Mouse (Mus musculus): ENCODE results near the gene 4931429L15Rik. TPM values are rescaled to one million over a fixed set of nuclear protein-coding genes. Genes with fewer than 3 reads are reported as not detected.
"Not testable (repeated sequence)": the region's sequence is repeated elsewhere in the genome, so short reads cannot be mapped to it uniquely, and the experiment has no call there.

4931429L15Rik gene
- polyA plus RNA-seq, 1 experiment from 2014 or later: not detected

DNA sequence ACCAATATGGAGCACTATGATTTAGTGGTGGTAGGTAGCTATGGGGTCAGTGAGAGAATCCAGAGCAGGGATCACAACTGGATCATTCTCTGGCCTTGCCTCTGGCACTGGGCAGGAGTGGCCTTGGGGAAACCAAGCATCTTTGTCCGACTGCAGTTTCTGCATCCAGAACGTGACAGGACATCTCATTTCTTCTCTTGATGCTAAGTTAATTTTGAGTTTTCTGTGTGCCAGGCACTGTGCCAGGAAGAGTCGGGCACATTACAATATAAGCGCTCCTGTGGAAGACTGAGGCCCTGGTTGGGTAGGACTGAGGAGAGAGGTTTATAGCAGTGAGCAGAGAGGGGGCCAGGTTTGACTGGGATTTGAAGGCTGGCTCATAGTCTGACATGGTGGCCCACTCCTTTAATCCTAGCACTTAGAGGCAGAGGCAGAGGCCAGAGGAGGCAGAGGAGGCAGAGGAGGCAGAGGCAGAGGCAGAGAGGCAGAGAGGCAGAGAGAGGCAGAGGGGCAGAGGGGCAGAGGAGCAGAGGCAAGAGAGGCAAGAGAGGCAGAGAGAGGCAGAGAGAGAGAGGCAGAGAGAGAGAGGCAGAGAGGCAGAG, 19.4 kb upstream of the 4931429L15Rik start:
- Histone ChIP-seq H3K9me3 (ENCODE audit: control insufficient read depth, low read length) (no peaks in the 10 kb centered on the region), H3K27me3 (replicated peaks; ENCODE audit: control insufficient read depth, insufficient read depth, low read length) (0 out of 2 replicates have a peak, but pooled peaks cover 2% of the 10 kb centered on the region), H3K4me2 (ENCODE audit: low read length) (no peak overlapping the region), H3K4me1 (replicated peaks; ENCODE audit: control insufficient read depth, insufficient read depth, low read length) (peaks cover 16% of the 10 kb centered on the region), H3K4me3 (replicated peaks; ENCODE audit: low read length) (no peak overlapping the region), H3K27ac (ENCODE audit: low read length) (no peak overlapping the region), H3K9ac (replicated peaks; ENCODE audit: low read depth, low read length) (no peak overlapping the region), H3K36me3 (ENCODE audit: control insufficient read depth, insufficient read depth) (no peaks in the 10 kb centered on the region)
- WGBS: 66% methylated on average over 4 of the region's 4 CpGs
- ATAC-seq: no peak

DNA sequence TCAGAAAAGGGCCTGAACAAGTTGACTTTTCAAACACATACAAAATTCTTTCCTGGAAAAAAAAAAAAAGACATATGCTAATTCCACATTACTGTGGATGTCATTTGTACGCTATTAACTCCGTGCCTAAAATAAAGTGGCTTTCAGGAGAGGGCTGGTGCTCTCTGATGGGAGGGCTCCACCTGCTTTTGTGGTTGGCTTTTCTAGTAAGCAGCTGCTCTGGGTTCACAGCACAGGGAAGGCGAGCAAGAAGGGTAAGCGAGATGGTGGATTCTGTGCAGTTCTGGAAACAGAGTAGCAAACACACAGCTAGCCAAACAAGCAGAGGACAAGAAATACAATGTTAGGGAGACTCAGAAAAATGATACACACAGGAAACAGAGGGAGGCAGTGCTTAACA, 18.6 kb upstream of the 4931429L15Rik start:
- Histone ChIP-seq H3K9me3 (ENCODE audit: control insufficient read depth, low read length) (no peaks in the 10 kb centered on the region), H3K27me3 (replicated peaks; ENCODE audit: control insufficient read depth, insufficient read depth, low read length) (0 out of 2 replicates have a peak, but pooled peaks cover 2% of the 10 kb centered on the region), H3K9ac (replicated peaks; ENCODE audit: low read depth, low read length) (no peak overlapping the region), H3K4me3 (replicated peaks; ENCODE audit: low read length) (no peak overlapping the region), H3K27ac (ENCODE audit: low read length) (peak overlapping the region; percentile 28; the same call in 1 of the 2 replicates), H3K4me1 (replicated peaks; ENCODE audit: control insufficient read depth, insufficient read depth, low read length) (peaks cover 16% of the 10 kb centered on the region), H3K36me3 (ENCODE audit: control insufficient read depth, insufficient read depth) (no peaks in the 10 kb centered on the region), H3K4me2 (ENCODE audit: low read length) (no peak overlapping the region)
- peak; percentile 62 for ATAC-seq
- WGBS: 14% methylated on average over 4 of the region's 4 CpGs

DNA sequence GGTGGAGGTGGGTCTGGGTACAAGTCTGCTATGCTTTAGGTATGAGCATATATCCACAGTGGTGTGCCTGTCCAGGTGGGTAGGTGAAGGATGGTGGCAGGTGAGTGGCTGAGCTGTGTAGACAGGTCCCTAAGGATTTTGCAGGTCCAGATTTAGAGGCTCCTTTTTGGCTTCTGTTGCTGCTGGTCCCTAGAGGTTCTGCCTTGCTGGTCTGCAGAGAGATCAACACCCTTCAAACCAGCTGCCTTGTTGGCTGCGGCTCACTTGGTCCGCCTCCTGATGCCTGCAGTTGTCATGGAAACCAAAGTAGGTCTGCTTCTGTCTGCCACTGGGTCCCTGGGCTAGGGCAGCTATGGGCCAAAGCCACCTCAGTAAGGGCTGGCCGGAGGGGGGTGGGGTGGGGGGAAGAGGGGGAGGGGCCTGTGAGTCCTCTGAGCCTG, 18.1 kb upstream of the 4931429L15Rik start:
- Histone ChIP-seq H3K4me3 (replicated peaks; ENCODE audit: low read length) (no peak overlapping the region), H3K4me2 (ENCODE audit: low read length) (no peak overlapping the region), H3K9ac (replicated peaks; ENCODE audit: low read depth, low read length) (no peak overlapping the region), H3K27ac (ENCODE audit: low read length) (peak overlapping the region; percentile 64; the same call in 1 of the 2 replicates), H3K36me3 (ENCODE audit: control insufficient read depth, insufficient read depth) (no peaks in the 10 kb centered on the region), H3K4me1 (replicated peaks; ENCODE audit: control insufficient read depth, insufficient read depth, low read length) (peaks cover 16% of the 10 kb centered on the region), H3K9me3 (ENCODE audit: control insufficient read depth, low read length) (no peaks in the 10 kb centered on the region), H3K27me3 (replicated peaks; ENCODE audit: control insufficient read depth, insufficient read depth, low read length) (0 out of 2 replicates have a peak, but pooled peaks cover 2% of the 10 kb centered on the region)
- ATAC-seq: peak; percentile 92
- WGBS: 0% methylated on average over 3 of the region's 3 CpGs

DNA sequence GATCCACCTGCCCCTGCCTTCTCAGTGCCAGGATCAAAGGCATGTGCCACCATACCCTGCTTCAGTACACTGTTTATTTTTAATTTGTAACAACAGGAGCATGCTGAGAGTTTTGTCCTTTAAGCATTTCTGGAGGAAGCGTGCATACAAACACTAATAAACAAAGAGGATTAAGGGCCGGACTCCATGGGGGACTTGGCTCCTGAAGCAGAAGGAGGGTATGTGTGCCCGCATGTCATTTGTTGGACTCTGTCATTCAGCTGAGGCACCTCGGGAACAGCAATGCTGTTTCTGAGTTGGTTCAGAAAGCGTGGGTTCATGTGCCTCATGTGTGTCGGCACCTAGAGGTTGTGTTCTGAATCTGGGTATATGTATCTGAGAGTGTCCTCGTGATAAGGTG, 17.5 kb upstream of the 4931429L15Rik start:
- ATAC-seq: no peak
- H3K4me2 ChIP-seq (ENCODE audit: low read length): no peak overlapping the region
- no peak overlapping the region for H3K4me3 ChIP-seq (replicated peaks; ENCODE audit: low read length)
- no peaks in the 10 kb centered on the region for H3K9me3 ChIP-seq (ENCODE audit: control insufficient read depth, low read length)
- H3K27ac ChIP-seq (ENCODE audit: low read length): no peak overlapping the region
- peaks cover 16% of the 10 kb centered on the region for H3K4me1 ChIP-seq (replicated peaks; ENCODE audit: control insufficient read depth, insufficient read depth, low read length)
- no peak overlapping the region for H3K9ac ChIP-seq (replicated peaks; ENCODE audit: low read depth, low read length)
- 0 out of 2 replicates have a peak, but pooled peaks cover 2% of the 10 kb centered on the region for H3K27me3 ChIP-seq (replicated peaks; ENCODE audit: control insufficient read depth, insufficient read depth, low read length)
- WGBS: 28% methylated on average over 7 of the region's 7 CpGs
- H3K36me3 ChIP-seq (ENCODE audit: control insufficient read depth, insufficient read depth): no peaks in the 10 kb centered on the region

DNA sequence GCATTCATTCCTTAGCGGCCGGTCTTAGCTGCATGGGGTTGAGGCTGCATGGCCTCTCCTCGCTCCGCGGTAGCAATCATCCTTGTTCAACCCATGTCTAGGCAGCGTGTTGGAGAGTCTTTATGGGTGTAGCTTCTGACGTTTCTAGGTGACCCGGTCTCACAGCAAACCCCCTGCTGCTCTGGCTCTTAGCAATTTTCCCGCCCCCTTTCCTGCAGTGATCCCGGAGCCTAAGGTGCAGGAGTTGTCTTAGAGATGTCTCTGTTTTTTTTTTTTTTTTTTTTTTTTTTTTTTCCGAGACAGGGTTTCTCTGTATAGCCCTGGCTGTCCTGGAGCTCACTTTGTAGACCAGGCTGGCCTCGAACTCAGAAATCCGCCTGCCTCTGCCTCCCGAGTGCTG, 16.5 kb upstream of the 4931429L15Rik start:
- not testable (repeated sequence) for H3K9me3 ChIP-seq (ENCODE audit: control insufficient read depth, low read length); H3K4me2 ChIP-seq (ENCODE audit: low read length); H3K27ac ChIP-seq (ENCODE audit: low read length); H3K27me3 ChIP-seq (replicated peaks; ENCODE audit: control insufficient read depth, insufficient read depth, low read length); ATAC-seq; H3K4me3 ChIP-seq (replicated peaks; ENCODE audit: low read length); H3K9ac ChIP-seq (replicated peaks; ENCODE audit: low read depth, low read length); H3K36me3 ChIP-seq (ENCODE audit: control insufficient read depth, insufficient read depth)
- H3K4me1 ChIP-seq (replicated peaks; ENCODE audit: control insufficient read depth, insufficient read depth, low read length): peaks cover 16% of the 10 kb centered on the region
- WGBS: 69% methylated on average over 11 of the region's 14 CpGs

DNA sequence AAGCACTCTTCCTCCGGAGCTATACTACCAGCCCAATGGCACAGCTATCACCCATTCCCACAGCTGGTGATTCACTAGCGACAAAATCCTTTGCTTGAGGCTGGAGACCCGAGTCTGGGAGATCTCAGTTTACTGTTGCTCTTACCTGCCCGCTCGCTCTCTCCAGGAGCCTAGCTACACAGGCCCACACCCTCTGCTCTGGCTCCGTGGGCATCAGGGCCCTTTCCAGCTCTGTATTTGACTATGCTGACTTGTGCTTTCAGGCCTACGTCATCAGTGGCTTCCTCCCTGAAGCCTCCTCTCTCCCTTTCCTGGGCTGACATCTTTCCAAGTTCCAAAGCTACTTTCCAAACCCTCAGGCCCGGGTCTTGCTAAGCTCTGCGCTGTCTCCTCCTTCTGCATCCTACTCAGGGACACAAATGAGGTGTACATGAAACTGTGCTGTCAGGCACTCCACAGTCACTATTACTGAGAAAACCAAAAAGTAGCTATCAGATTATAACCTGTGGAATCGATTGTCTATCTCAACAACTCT, 15.7 kb upstream of the 4931429L15Rik start:
- H3K9ac ChIP-seq (replicated peaks; ENCODE audit: low read depth, low read length): no peak overlapping the region
- peaks cover 16% of the 10 kb centered on the region for H3K4me1 ChIP-seq (replicated peaks; ENCODE audit: control insufficient read depth, insufficient read depth, low read length)
- WGBS: 78% methylated on average over 10 of the region's 10 CpGs
- H3K4me3 ChIP-seq (replicated peaks; ENCODE audit: low read length): no peak overlapping the region
- no peak for ATAC-seq
- H3K27ac ChIP-seq (ENCODE audit: low read length): no peak overlapping the region
- no peaks in the 10 kb centered on the region for H3K27me3 ChIP-seq (replicated peaks; ENCODE audit: control insufficient read depth, insufficient read depth, low read length)
- H3K36me3 ChIP-seq (ENCODE audit: control insufficient read depth, insufficient read depth): no peaks in the 10 kb centered on the region
- H3K9me3 ChIP-seq (ENCODE audit: control insufficient read depth, low read length): no peaks in the 10 kb centered on the region
- no peak overlapping the region for H3K4me2 ChIP-seq (ENCODE audit: low read length)

DNA sequence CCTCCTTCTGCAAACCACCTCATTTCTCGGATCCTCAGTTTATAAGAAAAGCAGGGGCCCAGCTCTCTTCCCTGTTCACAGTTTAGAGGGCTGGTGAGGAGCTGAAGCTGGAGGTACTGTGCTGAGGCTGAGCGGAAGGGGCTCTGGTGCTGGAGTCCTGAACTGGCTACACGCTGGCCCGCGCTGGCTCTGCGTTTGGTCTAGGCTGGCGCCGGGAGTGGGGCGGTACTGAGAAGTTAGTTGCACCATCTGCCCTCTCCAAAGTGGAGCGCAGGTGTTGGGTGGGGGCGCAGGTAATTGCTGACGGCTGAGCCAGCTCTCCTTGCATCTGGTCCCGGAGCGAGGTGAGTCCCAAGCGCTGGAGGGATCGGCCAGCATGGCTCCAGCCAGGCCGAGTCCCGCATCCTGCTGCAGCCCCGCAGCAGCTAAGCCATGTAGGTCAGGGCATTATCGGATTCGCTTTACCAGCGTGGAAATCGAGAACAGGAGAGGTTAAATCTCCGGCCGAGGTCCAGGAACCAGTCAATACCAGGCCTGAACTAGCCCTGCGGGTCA, 14.8 kb upstream of the 4931429L15Rik start:
- 49% methylated on average over 26 of the region's 26 CpGs for WGBS
- Histone ChIP-seq H3K36me3 (ENCODE audit: control insufficient read depth, insufficient read depth) (no peaks in the 10 kb centered on the region), H3K9ac (replicated peaks; ENCODE audit: low read depth, low read length) (no peak overlapping the region), H3K4me1 (replicated peaks; ENCODE audit: control insufficient read depth, insufficient read depth, low read length) (peaks cover 18% of the 10 kb centered on the region), H3K4me2 (ENCODE audit: low read length) (no peak overlapping the region), H3K27me3 (replicated peaks; ENCODE audit: control insufficient read depth, insufficient read depth, low read length) (no peaks in the 10 kb centered on the region), H3K4me3 (replicated peaks; ENCODE audit: low read length) (no peak overlapping the region), H3K9me3 (ENCODE audit: control insufficient read depth, low read length) (no peaks in the 10 kb centered on the region), H3K27ac (ENCODE audit: low read length) (no peak overlapping the region)
- no peak for ATAC-seq

DNA sequence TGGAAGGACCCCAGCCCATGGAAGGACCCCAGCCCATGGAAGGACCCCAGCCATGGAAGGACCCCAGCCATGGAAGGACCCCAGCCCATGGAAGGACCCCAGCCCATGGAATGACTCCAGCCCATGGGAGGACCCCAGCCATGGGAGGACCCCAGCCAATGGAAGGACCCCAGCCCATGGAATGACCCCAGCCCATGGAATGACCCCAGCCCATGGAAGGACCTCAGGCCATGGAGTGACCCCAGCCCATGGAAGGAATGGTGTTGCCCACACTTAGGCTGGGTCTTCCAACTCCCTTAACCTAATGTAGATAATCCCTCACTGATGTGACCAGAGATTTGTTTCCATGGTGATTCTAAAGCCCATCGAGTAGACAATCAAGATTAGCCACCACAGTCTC, 11.5 kb upstream of the 4931429L15Rik start:
- H3K36me3 ChIP-seq (ENCODE audit: control insufficient read depth, insufficient read depth): no peaks in the 10 kb centered on the region
- H3K4me3 ChIP-seq (replicated peaks; ENCODE audit: low read length): no peak overlapping the region
- peaks cover 18% of the 10 kb centered on the region for H3K4me1 ChIP-seq (replicated peaks; ENCODE audit: control insufficient read depth, insufficient read depth, low read length)
- H3K9me3 ChIP-seq (ENCODE audit: control insufficient read depth, low read length): no peaks in the 10 kb centered on the region
- H3K27me3 ChIP-seq (replicated peaks; ENCODE audit: control insufficient read depth, insufficient read depth, low read length): no peaks in the 10 kb centered on the region
- WGBS: 79% methylated on average over 1 of the region's 1 CpGs
- ATAC-seq: no peak
- no peak overlapping the region for H3K27ac ChIP-seq (ENCODE audit: low read length)
- no peak overlapping the region for H3K4me2 ChIP-seq (ENCODE audit: low read length)
- no peak overlapping the region for H3K9ac ChIP-seq (replicated peaks; ENCODE audit: low read depth, low read length)

DNA sequence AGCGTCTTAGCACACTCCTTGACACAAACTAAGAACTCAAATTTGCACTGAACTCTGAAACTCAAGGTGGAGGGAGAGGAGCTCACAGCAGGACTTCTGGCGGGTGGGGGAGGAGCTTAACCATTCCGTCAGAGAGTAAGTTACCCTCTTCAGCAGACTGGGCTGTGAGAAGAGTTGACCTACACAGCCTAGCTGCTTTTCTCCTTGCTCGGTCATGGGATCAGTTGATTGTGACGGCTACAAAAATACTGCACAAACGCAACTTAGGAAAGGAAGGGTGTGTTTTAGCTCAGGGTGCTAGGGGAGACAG, 10.8 kb upstream of the 4931429L15Rik start:
- ATAC-seq: no peak
- no peak overlapping the region for H3K9ac ChIP-seq (replicated peaks; ENCODE audit: low read depth, low read length)
- no peaks in the 10 kb centered on the region for H3K27me3 ChIP-seq (replicated peaks; ENCODE audit: control insufficient read depth, insufficient read depth, low read length)
- no peak overlapping the region for H3K4me2 ChIP-seq (ENCODE audit: low read length)
- no peaks in the 10 kb centered on the region for H3K9me3 ChIP-seq (ENCODE audit: control insufficient read depth, low read length)
- 56% methylated on average over 6 of the region's 6 CpGs for WGBS
- no peak overlapping the region for H3K4me3 ChIP-seq (replicated peaks; ENCODE audit: low read length)
- peaks cover 18% of the 10 kb centered on the region for H3K4me1 ChIP-seq (replicated peaks; ENCODE audit: control insufficient read depth, insufficient read depth, low read length)
- H3K27ac ChIP-seq (ENCODE audit: low read length): no peak overlapping the region
- no peaks in the 10 kb centered on the region for H3K36me3 ChIP-seq (ENCODE audit: control insufficient read depth, insufficient read depth)

Measured in forebrain, embryonic 16.5 days (tissue).